Mouse (Mus musculus) midbrain, embryonic 11.5 days (tissue): Measurements from ENCODE around the gene Kif14. TPM values are rescaled to one million over a fixed set of nuclear protein-coding genes. Genes with fewer than 3 reads are reported as not detected.

Experiments
- ATAC-seq: fragments of 200-750 bp; cut with Nextera tagmentation; 2 replicates; pipeline ENCODE4 v1.8.0; 2017; ENCODE audit warnings: moderate TSS enrichment, moderate library complexity; ENCODE audit not compliant: low FRiP score
- DNase-seq: peaks from one replicate; pipeline ENCODE4 v3.0.0; 2015; ENCODE audit warnings: low spot score; ENCODE audit errors: missing footprints
- H3K27ac ChIP-seq: fragments of 300-500 bp; sonication (generic); 2 replicates; pipeline ENCODE4 v1.5.1; 2014; ENCODE audit warnings: low read depth, low read length
- H3K27me3 ChIP-seq: fragments of 300-500 bp; sonication (generic); 2 replicates; pipeline ENCODE4 v1.6.1; 2014; ENCODE audit warnings: mild to moderate bottlenecking, low read length, moderate library complexity, mixed read lengths; ENCODE audit not compliant: control insufficient read depth, insufficient read depth
- H3K36me3 ChIP-seq: fragments of 300-500 bp; sonication (generic); 2 replicates; pipeline ENCODE4 v1.6.1; 2014; ENCODE audit warnings: mild to moderate bottlenecking, low read length, moderate library complexity, mixed read lengths; ENCODE audit not compliant: control insufficient read depth, insufficient read depth
- H3K4me1 ChIP-seq: fragments of 300-500 bp; sonication (generic); 2 replicates; pipeline ENCODE4 v1.6.1; 2014; ENCODE audit warnings: low read length; ENCODE audit not compliant: control insufficient read depth, insufficient read depth
- H3K4me2 ChIP-seq: fragments of 300-500 bp; sonication (generic); 2 replicates; pipeline ENCODE4 v1.6.1; 2014; ENCODE audit warnings: mild to moderate bottlenecking, moderate library complexity
- H3K4me3 ChIP-seq: fragments of 300-500 bp; sonication (generic); 2 replicates; pipeline ENCODE4 v1.5.1; 2014; ENCODE audit warnings: low read depth, low read length
- H3K9ac ChIP-seq: fragments of 300-500 bp; sonication (generic); 2 replicates; pipeline ENCODE4 v1.6.1; 2014; ENCODE audit warnings: low read length
- H3K9me3 ChIP-seq: fragments of 300-500 bp; sonication (generic); 2 replicates; pipeline ENCODE4 v1.6.1; 2016; ENCODE audit warnings: low read length; ENCODE audit not compliant: control insufficient read depth
- WGBS: fragments of 180-500 bp; shearing (Covaris S2); extraction: QIAGEN DNeasy Blood & Tissue Kit; methylation state at CpG from one replicate; pipeline ENCODE4 v1.1.7; 2014; 5-methylcytosine and 5-hydroxymethylcytosine counted together
- polyA plus RNA-seq: library from polyadenylated mRNA; unstranded; fragments of >200 nt; fragmentation: Nextera tagmentation; extraction: Ambion mirVana; gene quantifications from 2 replicates; pipeline ENCODE4 v1.2.1, GENCODE M21; 2014

Gene Kif14
- polyA plus RNA-seq, 1 experiment from 2014 or later: 7.4 TPM

DNA sequence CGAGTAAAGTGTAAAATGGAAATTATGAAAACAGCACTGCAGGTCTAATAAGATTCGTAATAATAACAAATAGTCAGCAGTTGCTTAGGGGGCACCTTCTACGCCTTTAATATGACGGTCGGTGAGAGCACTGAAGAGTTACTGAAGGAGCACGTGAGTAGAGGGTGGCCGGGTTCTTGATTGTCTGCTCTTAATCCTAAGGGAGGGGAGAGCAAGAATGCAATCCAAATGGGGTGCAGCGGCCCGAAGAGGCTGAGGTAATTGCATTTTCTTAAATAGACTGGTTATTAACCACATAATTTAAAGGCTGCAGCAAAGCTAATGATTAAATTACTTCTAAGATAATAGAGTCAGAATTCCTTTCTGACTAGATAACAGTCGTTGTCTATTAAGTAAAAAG, 19.2 kb upstream of the Kif14 start:
- Histone ChIP-seq H3K4me1 (no peaks in the 10 kb centered on the region), H3K4me3 (no peak overlapping the region), H3K27ac (no peak overlapping the region), H3K9me3 (no peaks in the 10 kb centered on the region), H3K27me3 (no peaks in the 10 kb centered on the region), H3K36me3 (no peaks in the 10 kb centered on the region), H3K9ac (no peak overlapping the region), H3K4me2 (no peak overlapping the region)
- no peak for ATAC-seq
- WGBS: 67% methylated on average over 10 of the region's 10 CpGs
- DNase-seq: no peak

DNA sequence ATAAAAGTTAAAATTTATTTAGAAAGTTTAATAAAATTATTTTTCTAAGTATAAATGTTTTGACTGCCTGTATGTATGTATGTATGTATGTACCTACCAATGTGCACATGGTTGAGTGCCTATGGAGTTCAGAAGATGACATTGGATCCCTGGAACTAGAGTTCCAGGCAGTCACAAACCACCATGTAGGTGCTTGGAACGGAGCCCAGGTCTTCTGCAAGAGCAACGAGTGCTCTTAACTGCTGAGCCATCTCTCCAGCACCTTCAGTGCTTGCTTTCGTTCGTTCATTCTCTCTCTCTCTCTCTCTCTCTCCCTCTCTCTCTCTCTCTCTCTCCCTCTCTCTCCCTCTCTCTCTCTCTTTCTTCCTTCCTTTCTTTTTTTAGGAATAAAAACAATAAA, 18.8 kb upstream of the Kif14 start:
- Histone ChIP-seq H3K9ac (no peak overlapping the region), H3K9me3 (no peaks in the 10 kb centered on the region), H3K27ac (no peak overlapping the region), H3K4me2 (no peak overlapping the region), H3K27me3 (no peaks in the 10 kb centered on the region), H3K4me1 (no peaks in the 10 kb centered on the region), H3K4me3 (no peak overlapping the region), H3K36me3 (no peaks in the 10 kb centered on the region)
- WGBS: 86% methylated on average over 4 of the region's 4 CpGs
- ATAC-seq (no peak), DNase-seq (peak; percentile 19)

DNA sequence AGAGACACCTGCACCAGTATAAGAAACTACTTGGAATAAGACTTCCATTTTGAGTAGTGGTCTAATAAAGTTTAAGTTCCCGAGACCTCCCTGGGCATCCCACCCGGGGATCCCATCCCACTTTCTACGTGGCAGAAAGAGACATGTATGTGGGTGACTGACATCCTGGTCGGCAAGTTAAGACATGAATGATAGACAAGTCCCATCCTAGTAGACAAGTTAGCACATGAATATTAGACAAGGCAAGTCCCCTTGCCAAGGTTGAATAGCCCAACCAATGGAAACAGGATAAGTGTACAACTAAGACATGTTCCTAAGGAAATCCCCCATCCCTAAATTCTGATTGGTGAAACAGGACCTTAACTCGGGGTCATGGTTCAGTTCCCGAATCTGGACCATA, 16.6 kb upstream of the Kif14 start:
- Histone ChIP-seq H3K4me3 (no peak overlapping the region), H3K27ac (no peak overlapping the region), H3K9me3 (no peaks in the 10 kb centered on the region), H3K27me3 (no peaks in the 10 kb centered on the region), H3K4me2 (no peak overlapping the region), H3K4me1 (no peaks in the 10 kb centered on the region), H3K9ac (no peak overlapping the region), H3K36me3 (no peaks in the 10 kb centered on the region)
- no peak for ATAC-seq
- no peak for DNase-seq
- WGBS: 92% methylated on average over 6 of the region's 6 CpGs

DNA sequence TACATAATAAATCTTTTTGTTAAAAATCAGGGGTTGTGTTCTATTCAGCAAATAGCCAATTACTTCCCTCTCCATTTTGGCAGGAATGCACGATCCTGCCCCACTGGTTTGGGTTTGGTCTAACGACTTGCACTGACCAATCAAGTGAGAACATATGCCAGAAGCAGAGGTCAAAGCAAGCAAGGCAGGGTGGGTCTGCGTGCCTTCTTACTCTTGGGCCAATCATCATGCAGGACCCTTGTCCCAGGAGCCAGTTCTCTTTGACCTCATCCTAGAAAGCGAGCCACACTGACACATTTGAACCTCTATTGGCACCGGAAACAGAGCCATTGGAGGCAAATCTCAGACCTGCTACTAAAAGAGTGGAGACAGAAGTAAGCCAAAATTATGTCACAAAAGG, 15.9 kb upstream of the Kif14 start:
- no peaks in the 10 kb centered on the region for H3K27me3 ChIP-seq
- ATAC-seq: no peak
- H3K4me2 ChIP-seq: no peak overlapping the region
- no peak for DNase-seq
- WGBS: 88% methylated on average over 5 of the region's 5 CpGs
- H3K36me3 ChIP-seq: no peaks in the 10 kb centered on the region
- H3K4me1 ChIP-seq: no peaks in the 10 kb centered on the region
- H3K4me3 ChIP-seq: no peak overlapping the region
- H3K27ac ChIP-seq: no peak overlapping the region
- H3K9me3 ChIP-seq: no peaks in the 10 kb centered on the region
- H3K9ac ChIP-seq: no peak overlapping the region

DNA sequence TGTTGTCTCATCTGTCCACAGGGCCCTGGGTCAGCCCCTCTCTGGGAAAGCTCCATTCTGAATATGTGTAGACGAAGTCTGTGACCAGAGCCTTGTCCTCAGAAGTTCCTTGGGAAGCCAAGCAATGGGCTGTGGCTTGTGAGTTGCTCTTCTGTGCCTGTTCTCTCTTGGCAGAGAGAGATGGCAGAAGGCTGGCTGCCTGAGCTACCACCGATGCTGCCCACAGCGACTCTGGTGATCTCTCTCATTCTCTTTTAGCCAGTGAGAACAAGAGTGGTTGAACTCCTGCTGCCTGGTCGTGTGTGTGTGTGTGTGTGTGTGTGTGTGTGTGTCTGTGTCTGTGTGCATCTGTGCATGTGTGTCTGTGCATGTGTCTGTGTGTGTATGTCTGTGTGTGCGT, 13.7 kb upstream of the Kif14 start:
- Histone ChIP-seq H3K27me3 (no peaks in the 10 kb centered on the region), H3K9ac (no peak overlapping the region), H3K36me3 (no peaks in the 10 kb centered on the region), H3K4me3 (no peak overlapping the region), H3K27ac (no peak overlapping the region), H3K9me3 (no peaks in the 10 kb centered on the region), H3K4me2 (no peak overlapping the region), H3K4me1 (no peaks in the 10 kb centered on the region)
- DNase-seq (no peak), ATAC-seq (no peak)
- WGBS: 74% methylated on average over 5 of the region's 5 CpGs

DNA sequence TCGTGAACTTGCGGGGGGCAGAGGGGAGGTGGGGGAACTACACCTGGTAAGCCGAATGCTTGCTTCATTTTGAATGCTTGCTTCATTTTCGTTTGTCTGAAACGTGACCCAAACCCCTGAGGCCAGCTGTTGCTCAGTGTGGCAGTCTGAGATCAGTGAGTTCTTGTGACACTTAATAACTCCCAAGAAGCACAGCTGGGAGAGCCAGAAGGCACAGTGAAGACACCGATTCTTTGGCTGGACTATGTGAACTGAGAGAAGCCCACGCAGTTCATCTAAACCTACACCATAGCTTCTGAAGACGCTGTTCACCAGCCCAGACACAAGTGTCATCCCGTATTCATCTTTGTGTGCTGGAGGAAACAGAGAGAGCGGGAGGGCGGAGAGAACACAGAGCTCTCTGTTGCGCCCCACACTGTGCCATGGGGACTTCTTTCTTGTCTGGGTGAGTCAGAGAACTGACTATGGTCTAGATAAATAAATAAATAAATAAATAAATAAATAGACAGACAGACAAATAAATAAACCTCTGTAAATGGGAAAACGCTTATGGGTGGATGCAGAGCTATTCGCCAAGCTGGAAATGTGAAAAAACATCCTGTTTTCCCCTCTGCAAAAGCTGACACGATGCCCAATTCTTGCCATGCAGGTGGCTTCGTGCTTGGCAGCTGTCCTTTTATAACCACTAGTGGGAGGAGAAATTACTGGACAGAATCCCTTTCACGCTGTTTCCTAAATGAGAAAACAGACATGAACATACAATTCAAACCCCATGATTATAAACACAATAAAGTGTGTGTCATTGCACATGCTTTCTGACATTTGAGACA, 10.2 kb upstream of the Kif14 start:
- Histone ChIP-seq H3K27me3 (no peaks in the 10 kb centered on the region), H3K4me3 (no peak overlapping the region), H3K4me2 (no peak overlapping the region), H3K36me3 (no peaks in the 10 kb centered on the region), H3K9me3 (no peaks in the 10 kb centered on the region), H3K27ac (no peak overlapping the region), H3K4me1 (no peaks in the 10 kb centered on the region), H3K9ac (no peak overlapping the region)
- no peak for ATAC-seq
- WGBS: 84% methylated on average over 17 of the region's 17 CpGs
- no peak for DNase-seq

DNA sequence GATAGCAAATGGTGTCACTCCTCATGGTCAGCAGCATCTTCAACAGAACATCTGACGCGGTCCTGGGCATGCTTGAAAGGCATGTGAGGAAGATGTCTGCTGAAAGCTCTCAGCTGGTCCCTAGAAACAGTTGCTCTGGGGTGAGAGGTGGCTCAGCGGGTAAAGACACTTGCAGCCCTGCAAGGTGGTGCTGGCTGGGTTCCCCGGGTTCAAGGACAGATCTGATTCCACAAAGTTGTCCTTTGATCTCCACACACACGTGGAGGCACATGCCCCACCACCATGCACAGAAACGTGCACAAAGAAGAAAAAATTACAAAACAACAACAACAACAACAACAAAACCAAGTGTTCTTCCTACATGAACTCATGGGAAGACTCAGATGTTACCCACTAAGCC, 9.4 kb upstream of the Kif14 start:
- no peaks in the 10 kb centered on the region for H3K4me1 ChIP-seq
- no peak for DNase-seq
- no peak for ATAC-seq
- 81% methylated on average over 6 of the region's 6 CpGs for WGBS
- H3K9me3 ChIP-seq: no peaks in the 10 kb centered on the region
- no peak overlapping the region for H3K27ac ChIP-seq
- H3K27me3 ChIP-seq: no peaks in the 10 kb centered on the region
- no peak overlapping the region for H3K4me3 ChIP-seq
- H3K9ac ChIP-seq: no peak overlapping the region
- H3K4me2 ChIP-seq: no peak overlapping the region
- H3K36me3 ChIP-seq: no peaks in the 10 kb centered on the region

DNA sequence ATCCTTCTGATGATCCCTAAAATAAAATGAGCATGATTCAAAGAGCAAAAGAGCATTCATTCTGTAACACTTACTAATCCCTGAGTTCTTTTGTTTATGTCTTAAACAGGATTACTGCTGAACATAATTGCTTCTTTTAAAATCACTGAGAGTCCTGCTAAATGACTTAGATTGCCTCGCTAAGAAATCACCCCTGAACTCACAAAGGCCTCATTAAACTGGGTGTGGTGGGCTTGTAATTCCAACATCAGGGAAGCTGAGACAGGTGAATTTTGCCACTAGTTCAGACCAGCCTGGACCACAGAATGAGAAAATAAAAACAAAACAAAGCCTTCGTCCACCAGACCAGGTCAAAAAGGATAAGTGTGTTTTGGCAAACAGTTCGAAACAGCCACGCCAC, 8.7 kb upstream of the Kif14 start:
- WGBS: 62% methylated on average over 4 of the region's 4 CpGs

DNA sequence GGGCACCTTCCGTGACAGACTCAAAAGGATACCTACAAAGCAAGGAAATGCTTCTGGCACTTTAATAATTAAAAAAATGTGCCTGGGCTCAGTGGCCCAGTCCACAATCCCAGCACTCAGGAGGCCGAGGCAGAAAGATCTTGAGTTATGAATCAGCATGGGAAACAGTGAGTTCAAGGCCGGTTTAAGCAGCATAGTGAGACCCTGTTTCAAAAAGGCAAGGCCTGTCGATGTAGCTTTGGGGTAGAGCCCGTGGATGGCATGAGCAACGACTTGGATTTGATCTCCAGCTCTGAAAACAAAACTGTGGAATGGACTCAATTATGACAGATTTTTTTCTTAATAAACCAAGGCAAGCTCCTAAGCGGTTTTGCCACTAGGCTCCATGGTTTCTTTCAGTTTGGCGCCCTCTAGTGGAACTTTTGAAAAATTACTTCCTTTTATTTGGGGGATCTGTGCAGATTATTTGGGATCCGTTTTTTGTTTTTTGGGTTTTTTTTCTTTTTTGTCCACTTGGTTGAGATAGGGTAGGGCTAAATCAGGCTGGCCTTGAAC, 7.4 kb upstream of the Kif14 start:
- Histone ChIP-seq H3K36me3 (no peaks in the 10 kb centered on the region), H3K27me3 (no peaks in the 10 kb centered on the region), H3K9me3 (no peaks in the 10 kb centered on the region), H3K9ac (no peak overlapping the region), H3K4me1 (no peaks in the 10 kb centered on the region), H3K4me3 (no peak overlapping the region), H3K4me2 (no peak overlapping the region), H3K27ac (no peak overlapping the region)
- peak; percentile 96 for DNase-seq
- 33% methylated on average over 9 of the region's 9 CpGs for WGBS
- no peak for ATAC-seq

More for the DNA sequence above, 8.7 kb upstream of the Kif14 start:
- H3K9me3 ChIP-seq: no peaks in the 10 kb centered on the region
- H3K4me3 ChIP-seq: no peak overlapping the region
- no peak overlapping the region for H3K4me2 ChIP-seq
- no peak overlapping the region for H3K9ac ChIP-seq
- no peaks in the 10 kb centered on the region for H3K27me3 ChIP-seq
- H3K27ac ChIP-seq: no peak overlapping the region
- no peaks in the 10 kb centered on the region for H3K4me1 ChIP-seq
- no peak for ATAC-seq
- DNase-seq: no peak
- H3K36me3 ChIP-seq: no peaks in the 10 kb centered on the region
